Mouse (Mus musculus) myocyte (in vitro differentiated cells): ENCODE results near the gene Adamtsl5.

ENCODE experiments used
- E2F4 ChIP-seq: IDR thresholded peaks from one replicate; pipeline ENCODE4 v1.6.1; 2011; ENCODE audit warnings: mild to moderate bottlenecking, control low read depth, moderate library complexity; ENCODE audit not compliant: insufficient read depth
- MAX ChIP-seq: IDR thresholded peaks from one replicate; pipeline ENCODE4 v1.6.1; 2011; ENCODE audit warnings: low read depth, mild to moderate bottlenecking, control low read depth
- MYOG ChIP-seq, 3 experiments: IDR thresholded peaks; one replicate each; pipeline ENCODE4 v1.6.1; 2011; ENCODE audit warnings: control low read depth in 2 of 3, low read depth in 2 of 3, mild to moderate bottlenecking in 2 of 3; ENCODE audit not compliant: insufficient read length in 2 of 3, control insufficient read depth in 1 of 3, insufficient read depth in 1 of 3
- POLR2A ChIP-seq: IDR thresholded peaks from one replicate; pipeline ENCODE4 v1.6.1; 2011; ENCODE audit warnings: low read depth, mild to moderate bottlenecking, control low read depth, moderate library complexity; ENCODE audit not compliant: insufficient read length
- POLR2AphosphoS2 ChIP-seq: IDR thresholded peaks from one replicate; pipeline ENCODE4 v1.6.1; 2011; ENCODE audit warnings: low read depth, control low read depth; ENCODE audit not compliant: insufficient read length
- REST ChIP-seq: IDR thresholded peaks from one replicate; pipeline ENCODE4 v1.6.1; 2011; ENCODE audit warnings: mild to moderate bottlenecking, control low read depth, moderate library complexity; ENCODE audit not compliant: insufficient read depth, insufficient read length
- SRF ChIP-seq: IDR thresholded peaks from one replicate; pipeline ENCODE4 v1.6.1; 2011; ENCODE audit warnings: low read depth; ENCODE audit not compliant: control insufficient read depth, insufficient read length
- TCF12 ChIP-seq: IDR thresholded peaks from one replicate; pipeline ENCODE4 v1.6.1; 2011; ENCODE audit warnings: mild to moderate bottlenecking, control low read depth; ENCODE audit not compliant: poor library complexity, insufficient read depth, severe bottlenecking
- TCF3 ChIP-seq: IDR thresholded peaks from one replicate; pipeline ENCODE4 v1.6.1; 2011; ENCODE audit warnings: low read depth, control low read depth; ENCODE audit not compliant: insufficient read length
- USF1 ChIP-seq: IDR thresholded peaks from one replicate; pipeline ENCODE4 v1.6.1; 2011; ENCODE audit warnings: low read depth, mild to moderate bottlenecking, control low read depth, moderate library complexity

DNA sequence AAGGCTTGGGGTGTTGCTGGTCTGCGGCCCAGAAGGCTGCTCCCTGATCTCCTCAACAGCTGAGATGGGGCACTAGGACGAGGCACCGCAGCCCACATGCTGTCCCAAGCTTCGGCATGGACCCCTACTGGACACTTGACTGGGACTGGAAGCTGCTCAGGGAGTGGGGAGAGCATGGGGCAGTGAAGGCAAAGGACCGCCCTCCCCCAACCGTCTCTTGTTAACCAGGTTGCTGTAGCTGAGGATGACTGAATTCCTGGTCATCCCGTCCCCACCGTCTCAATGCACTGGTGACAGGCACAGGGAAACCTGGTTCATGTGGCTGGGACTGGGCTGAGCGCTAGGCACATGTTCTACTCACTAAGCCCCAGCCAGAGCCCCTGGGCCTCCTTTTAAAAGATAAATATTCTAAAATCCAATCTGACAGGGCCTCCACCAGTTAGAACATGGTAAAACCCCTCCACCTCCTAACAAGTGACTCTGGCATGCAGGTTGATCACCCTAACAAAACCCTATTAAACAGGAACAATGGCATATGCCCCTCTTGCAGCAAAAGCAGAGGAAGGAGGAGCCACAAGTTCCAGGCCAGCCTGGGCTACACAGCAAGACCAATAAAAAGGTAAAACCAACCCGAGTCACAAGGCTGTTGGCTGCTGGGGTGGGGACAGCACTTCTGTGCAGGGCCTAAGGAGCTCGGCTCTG lies 48.8 kb upstream of the Adamtsl5 start:
- no peak for TF ChIP-seq POLR2A
- no peak for TF ChIP-seq MAX
- TF ChIP-seq REST = no peak
- no peak for TF ChIP-seq USF1
- no peak for TF ChIP-seq TCF3
- no peak for TF ChIP-seq POLR2AphosphoS2
- no peak for TF ChIP-seq TCF12
- TF ChIP-seq SRF = no peak
- TF ChIP-seq MYOG (IDR thresholded peaks at IDR 0.05; ENCODE audit: control insufficient read depth in 1 of 3, insufficient read depth in 1 of 3, insufficient read length in 2 of 3, low read depth in 2 of 3) = no peak
- no peak for TF ChIP-seq E2F4
